31 mouse cellular contexts compared by ENCODE assay signal in the genomic region with DNA sequence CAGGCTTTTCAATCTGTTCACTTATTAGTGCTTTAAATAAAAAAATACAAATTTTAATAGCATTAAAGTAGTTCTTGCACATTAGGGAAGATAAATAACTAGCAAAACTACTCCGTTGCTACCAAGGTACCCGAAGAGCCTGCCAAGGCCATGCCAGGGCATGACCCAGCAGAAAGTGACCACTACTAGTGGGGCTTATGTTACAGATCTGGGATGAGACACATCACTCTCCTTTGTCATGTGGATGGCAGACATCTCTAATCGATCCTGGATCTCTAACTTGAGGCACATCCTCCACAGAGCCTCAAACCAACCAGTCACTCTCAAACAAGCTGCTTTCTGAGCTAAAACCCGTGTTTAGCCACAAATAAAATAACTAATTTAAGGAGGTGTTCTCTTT. TPM values are rescaled to one million over a fixed set of nuclear protein-coding genes. Genes with fewer than 3 reads are reported as not detected.
DNase-seq lines count a peak whose midpoint lies in the region; ATAC-seq and TF ChIP-seq lines count a peak whose summit lies in the region.
"Had no signal": no experiment of that assay in that cellular context is flagged by ENCODE, and none has a peak within 500 bp of the region (broad histone marks: within the 10 kb centered on the region; RNA-seq: fewer than 3 reads in every experiment).

No protein-coding gene starts in this region.

- H3K4me1 ChIP-seq in liver, adult 2 months (ENCODE audit: control insufficient read depth, insufficient read depth, low read length), result peaks cover 32% of the 10 kb centered on the region
- no peaks in the 10 kb centered on the region for H3K4me1 ChIP-seq in liver, postnatal 0 days (ENCODE audit: insufficient read depth)
- H3K4me1 ChIP-seq: embryonic facial prominence, embryonic 10.5 days; embryonic facial prominence, embryonic 13.5 days had no signal

- intact Hi-C loops in heart, postnatal 10 days (cut with DNase I), result no loop called here
- intact Hi-C loops in left cerebral cortex, postnatal 36 days (cut with DNase I), result no loop called here

- TF ChIP-seq EP300 in liver, postnatal 0 days (IDR thresholded peaks at IDR 0.05; ENCODE audit: low read depth), result no peak

- peak overlapping the region; percentile 69 for H3K27ac ChIP-seq in liver, adult 2 months (replicated peaks; ENCODE audit: insufficient read depth, low read depth, low read length)
- no peak overlapping the region for H3K27ac ChIP-seq in liver, postnatal 0 days (ENCODE audit: low read depth)
- H3K27ac ChIP-seq: embryonic facial prominence, embryonic 10.5 days; embryonic facial prominence, embryonic 13.5 days; forebrain, embryonic 13.5 days; hindbrain, embryonic 14.5 days; hindbrain, postnatal 0 days had no signal

- TF ChIP-seq CTCF in liver, adult 2 months (IDR thresholded peaks at IDR 0.05; ENCODE audit: low read depth, low read length), result no peak
- TF ChIP-seq CTCF in liver, postnatal 0 days (IDR thresholded peaks at IDR 0.05; ENCODE audit: low read depth), result no peak

- no peak overlapping the region for H3K4me3 ChIP-seq in liver, adult 2 months (ENCODE audit: insufficient read depth, low read depth, low read length)
- H3K4me3 ChIP-seq in liver, postnatal 0 days (ENCODE audit: low read depth, low read length), result no peak overlapping the region
- H3K4me3 ChIP-seq: embryonic facial prominence, embryonic 10.5 days; embryonic facial prominence, embryonic 13.5 days; erythroblast, embryonic 14.5 days; forebrain, embryonic 13.5 days had no signal

- DNase-seq in gastrocnemius, adult 18-20 months (ENCODE audit: low spot score), result peak; percentile 42
- DNase-seq in gastrocnemius, postnatal 10 days, result no peak
- peak; percentile 69 for DNase-seq in heart, adult 11 months
- DNase-seq in heart, postnatal 10 days, result no peak
- no peak for DNase-seq in liver, adult 2 months (ENCODE audit: extremely low read depth, low read depth, low spot score)
- DNase-seq in liver, postnatal 0 days, result no peak
- DNase-seq in left cerebral cortex, postnatal 36 days (ENCODE audit: low spot score in 2 of 2), result no peak
- DNase-seq: adrenal gland, adult 2 months; adrenal gland, postnatal 14 days; B cell, adult 2 months; cerebellum, adult 11-12 months; cerebellum, adult 8-10 months; cerebellum, postnatal 10 days; cerebellum, postnatal 36 days; embryo, embryonic 11 days; heart, postnatal 4 days; kidney, adult 18-20 months had no signal

- no peaks in the 10 kb centered on the region for H3K27me3 ChIP-seq in liver, adult 2 months (ENCODE audit: control insufficient read depth, insufficient read depth, low read length)
- H3K27me3 ChIP-seq in liver, postnatal 0 days (ENCODE audit: insufficient read depth, low read length), result no peaks in the 10 kb centered on the region
- H3K27me3 ChIP-seq: CH12.LX; embryonic facial prominence, embryonic 13.5 days; forebrain, embryonic 13.5 days; Patski had no signal

- ATAC-seq in liver, postnatal 0 days, result no peak
- ATAC-seq: forebrain, embryonic 13.5 days; forebrain, embryonic 16.5 days; hindbrain, postnatal 0 days; inflammation-experienced regulatory T-cells, adult 6 months; intestine, embryonic 16.5 days; Patski had no signal

- TF ChIP-seq POLR2A in liver, adult 2 months (IDR thresholded peaks at IDR 0.05; ENCODE audit: extremely low read depth, insufficient read depth, low read length), result no peak

- H3K36me3 ChIP-seq in liver, adult 2 months (ENCODE audit: control insufficient read depth, insufficient read depth, low read length), result no peaks in the 10 kb centered on the region
- H3K36me3 ChIP-seq in liver, postnatal 0 days (replicated peaks; ENCODE audit: insufficient read depth, low read length), result no peaks in the 10 kb centered on the region
- H3K36me3 ChIP-seq: embryonic facial prominence, embryonic 10.5 days; embryonic facial prominence, embryonic 13.5 days; G1E had no signal

- H3K79me2 ChIP-seq in liver, adult 2 months (ENCODE audit: control insufficient read depth, insufficient read depth, low read length), result no peaks in the 10 kb centered on the region

- H3K4me2 ChIP-seq in liver, postnatal 0 days (ENCODE audit: low read depth, low read length), result no peak overlapping the region
- H3K4me2 ChIP-seq: embryonic facial prominence, embryonic 13.5 days; forebrain, embryonic 13.5 days; heart, embryonic 11.5 days; hindbrain, embryonic 14.5 days had no signal

- no peak overlapping the region for H3K9ac ChIP-seq in liver, adult 2 months (ENCODE audit: low read depth, low read length)
- no peak overlapping the region for H3K9ac ChIP-seq in liver, postnatal 0 days (replicated peaks)
- H3K9ac ChIP-seq: embryonic facial prominence, embryonic 13.5 days; forebrain, embryonic 13.5 days; hindbrain, embryonic 14.5 days had no signal

- H3K9me3 ChIP-seq in liver, postnatal 0 days (ENCODE audit: low read length), result no peaks in the 10 kb centered on the region
- H3K9me3 ChIP-seq: embryonic facial prominence, embryonic 10.5 days; embryonic facial prominence, embryonic 13.5 days; forebrain, embryonic 13.5 days; G1E had no signal

- 47% methylated on average over 4 of the region's 4 CpGs for WGBS in liver, adult 2 months
- 62% methylated on average over 4 of the region's 4 CpGs for WGBS in liver, postnatal 0 days (ENCODE audit: insufficient replicate concordance)

RNA-seq across cellular contexts. Expression of a gene that starts 14.1 kb away (rescaled TPM):
- 100 to 1,000 TPM; 104 to 131 TPM for total RNA-seq in gastrocnemius, adult 18-20 months (2021)
- 100 to 1,000 TPM; 113 to 139 TPM for total RNA-seq in gastrocnemius, postnatal 10 days (2021)
- total RNA-seq in heart, postnatal 10 days (2021), result 10 to 100 TPM; 45.8 to 66.3 TPM
- 0.27 and 0.28 TPM in 2 replicates for total RNA-seq in liver, adult 2 months (2014; rRNA removed)
- 0.04 and 0.07 TPM in 2 replicates for polyA plus RNA-seq in liver, adult 2 months (2012; rRNA removed)
- polyA plus RNA-seq in liver, postnatal 0 days (2015; fragmentation: Nextera tagmentation; extraction: Ambion mirVana), result 0.11 and 0.77 TPM in 2 replicates
- total RNA-seq in left cerebral cortex, postnatal 36 days (2021), result under 1 TPM in 1 of 2 experiments, not detected in 1; 0.17 TPM
- total RNA-seq: adrenal gland, adult 2 months; adrenal gland, postnatal 14 days; CH12.LX; granulocyte monocyte progenitor cell, adult 5-6 weeks had no signal
- polyA plus RNA-seq: adrenal gland, adult 2 months; embryonic facial prominence, embryonic 10.5 days; erythroblast, embryonic 14.5 days; forebrain, embryonic 13.5 days; forebrain, embryonic 16.5 days; G1E; hindbrain, embryonic 14.5 days; hindbrain, postnatal 0 days; Patski had no signal

RNA-seq across cellular contexts. Expression of a gene that starts 56.2 kb away (rescaled TPM):
- total RNA-seq in gastrocnemius, adult 18-20 months (2021), result 100 to 1,000 TPM; 130 to 155 TPM
- total RNA-seq in gastrocnemius, postnatal 10 days (2021), result 100 to 1,000 TPM; 238 to 249 TPM
- 100 to 1,000 TPM in 1 of 2 experiments, 10 to 100 TPM in 1; 98.4 to 107 TPM for total RNA-seq in heart, postnatal 10 days (2021)
- total RNA-seq in liver, adult 2 months (2014; rRNA removed), result 27.8 and 28.7 TPM in 2 replicates
- polyA plus RNA-seq in liver, adult 2 months (2012; rRNA removed), result 25.3 and 28.6 TPM in 2 replicates
- polyA plus RNA-seq in liver, postnatal 0 days (2015; fragmentation: Nextera tagmentation; extraction: Ambion mirVana), result 25.5 and 27.1 TPM in 2 replicates
- 100 to 1,000 TPM; 194 to 211 TPM for total RNA-seq in left cerebral cortex, postnatal 36 days (2021)

Comparison
In these comparisons a context has a peak if more than half of its experiments do, and no peak if none do; other contexts are left out.
1. DNase-seq: peak in gastrocnemius, adult 18-20 months (single experiment) and heart, adult 11 months (single experiment); none in gastrocnemius, postnatal 10 days (single experiment), heart, postnatal 10 days (0 of 2), liver, adult 2 months (single experiment), liver, postnatal 0 days (single experiment) and left cerebral cortex, postnatal 36 days (0 of 2).
2. RNA of a gene that starts 14.1 kb away (total RNA-seq): 113 to 139 TPM in gastrocnemius, postnatal 10 days, 104 to 131 TPM in gastrocnemius, adult 18-20 months and 45.8 to 66.3 TPM in heart, postnatal 10 days; 0.27 to 0.28 TPM in liver, adult 2 months and 0.17 TPM in left cerebral cortex, postnatal 36 days; every median in the first group is over 10 times any median in the second.